Mouse (Mus musculus): ENCODE data around the gene Gm42906.
A peak's percentile ranks its signal among the peaks of the same experiment; 100 is the strongest.

The Gm42906 gene

DNA sequence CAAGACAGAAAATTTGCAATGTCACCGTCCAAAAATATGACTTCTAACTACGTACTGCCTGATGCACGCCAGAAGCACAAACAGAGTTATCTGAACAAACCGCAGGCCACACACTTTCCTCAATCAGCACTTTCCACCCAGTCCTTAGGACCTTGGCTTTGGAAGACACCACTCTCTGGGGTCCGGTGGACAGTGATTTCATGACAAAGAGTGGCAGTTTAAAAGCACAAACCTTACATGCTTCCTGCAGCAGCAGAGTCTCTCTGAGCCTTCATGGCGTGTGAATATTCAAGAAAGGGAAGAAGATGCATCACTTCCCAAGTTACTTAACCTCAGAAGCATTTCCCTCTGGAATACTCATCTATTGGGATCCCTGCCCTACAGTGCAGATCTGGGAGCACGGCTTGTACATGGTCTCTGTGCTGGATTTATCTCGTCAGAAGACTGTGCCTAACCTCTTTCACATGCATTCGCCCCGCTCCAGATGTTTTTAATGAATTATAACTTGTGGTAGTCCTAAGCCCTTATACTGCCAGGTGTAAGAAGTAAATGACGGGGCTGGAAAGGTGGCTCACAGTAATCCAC is 244.2 kb downstream of the Gm42906 start:
- DNase-seq: peak; percentile 95

DNA sequence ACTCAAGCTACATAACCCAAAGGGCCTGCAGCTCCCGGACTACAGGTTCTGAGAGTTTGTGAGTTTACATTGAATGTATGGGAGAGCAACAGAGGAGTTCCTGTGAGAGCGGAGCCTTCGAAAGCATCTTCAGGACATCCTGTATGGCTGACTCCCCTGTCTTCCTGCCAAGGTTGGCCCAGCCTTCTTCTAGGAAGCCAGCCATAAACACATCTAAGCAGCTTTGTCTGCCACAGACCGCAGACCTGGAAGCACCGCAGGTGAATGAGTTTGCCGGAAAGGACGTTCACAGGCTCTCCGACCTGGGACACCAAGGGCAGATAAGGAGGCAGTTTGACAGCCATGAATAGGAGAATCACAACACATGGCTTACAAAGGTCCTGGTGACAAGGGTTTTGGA is 246.7 kb downstream of the Gm42906 start:
- DNase-seq: peak; percentile 95

DNA sequence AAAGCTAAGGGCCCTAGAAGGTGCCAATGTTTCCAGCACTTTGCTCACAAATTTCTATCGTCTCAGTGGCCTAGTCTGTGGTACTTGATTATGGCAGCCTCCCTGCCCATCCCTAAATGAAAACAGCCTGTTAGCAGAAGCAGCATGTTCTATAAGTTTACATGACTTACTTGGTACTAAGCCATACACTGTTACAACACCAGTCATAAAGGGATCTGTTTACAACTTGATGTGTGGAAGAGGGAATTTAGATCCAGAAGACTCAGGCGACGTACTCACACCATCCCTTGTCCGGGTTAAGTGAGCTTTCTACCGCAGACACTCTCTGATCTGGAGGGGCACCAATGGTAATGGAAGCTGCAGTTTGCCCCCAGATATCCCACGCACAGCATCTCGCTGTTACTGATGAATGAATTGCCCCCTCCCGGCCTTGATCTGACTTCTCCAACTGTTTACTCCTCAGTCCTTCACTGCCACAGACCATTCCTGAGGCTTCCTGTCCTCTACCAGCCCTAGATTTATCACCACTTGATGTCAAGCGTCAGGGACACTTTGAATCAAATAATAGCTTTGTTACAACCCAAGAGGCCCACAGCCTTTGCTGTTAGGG is 247.7 kb downstream of the Gm42906 start:
- peak; percentile 88 for DNase-seq

DNA sequence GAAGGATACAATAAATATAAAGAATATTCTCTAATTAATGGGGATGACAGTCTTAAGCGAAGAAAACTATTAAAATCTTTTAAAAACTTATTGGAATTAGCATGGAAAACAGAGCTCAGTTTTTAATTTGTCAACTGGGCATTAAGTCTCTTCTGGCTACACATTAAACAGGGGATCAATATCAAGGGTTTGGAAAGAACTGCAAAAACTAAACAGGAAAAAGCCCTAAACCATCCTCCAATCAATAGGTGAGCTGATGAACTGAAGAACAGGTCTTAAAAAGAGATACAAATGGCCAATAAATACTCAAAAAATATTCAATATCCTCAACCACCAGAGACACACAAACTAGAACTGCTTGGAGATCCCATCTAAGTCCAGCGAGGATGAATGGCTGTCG is 250.8 kb downstream of the Gm42906 start:
- no peak for DNase-seq

DNA sequence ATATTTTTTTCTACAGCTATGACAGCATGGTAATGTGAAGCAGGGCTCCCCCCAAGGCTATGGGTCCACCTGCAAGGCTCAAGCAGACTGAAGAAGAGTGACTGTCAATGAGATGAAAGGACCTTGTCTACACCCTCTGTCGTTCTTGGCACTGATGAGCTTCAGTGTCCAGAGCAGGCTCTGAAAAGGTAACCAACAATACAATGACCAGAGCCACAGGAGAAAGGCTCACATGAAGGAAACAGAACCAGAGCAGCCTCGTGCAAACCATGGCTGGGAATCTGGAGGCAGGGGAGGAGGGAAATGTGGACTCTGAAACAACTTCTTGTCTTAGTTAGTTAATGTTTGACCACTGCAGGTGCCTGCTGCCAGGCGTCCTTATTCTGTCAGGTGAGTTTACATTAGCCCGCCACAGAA is 252.1 kb downstream of the Gm42906 start:
- DNase-seq: no peak

DNA sequence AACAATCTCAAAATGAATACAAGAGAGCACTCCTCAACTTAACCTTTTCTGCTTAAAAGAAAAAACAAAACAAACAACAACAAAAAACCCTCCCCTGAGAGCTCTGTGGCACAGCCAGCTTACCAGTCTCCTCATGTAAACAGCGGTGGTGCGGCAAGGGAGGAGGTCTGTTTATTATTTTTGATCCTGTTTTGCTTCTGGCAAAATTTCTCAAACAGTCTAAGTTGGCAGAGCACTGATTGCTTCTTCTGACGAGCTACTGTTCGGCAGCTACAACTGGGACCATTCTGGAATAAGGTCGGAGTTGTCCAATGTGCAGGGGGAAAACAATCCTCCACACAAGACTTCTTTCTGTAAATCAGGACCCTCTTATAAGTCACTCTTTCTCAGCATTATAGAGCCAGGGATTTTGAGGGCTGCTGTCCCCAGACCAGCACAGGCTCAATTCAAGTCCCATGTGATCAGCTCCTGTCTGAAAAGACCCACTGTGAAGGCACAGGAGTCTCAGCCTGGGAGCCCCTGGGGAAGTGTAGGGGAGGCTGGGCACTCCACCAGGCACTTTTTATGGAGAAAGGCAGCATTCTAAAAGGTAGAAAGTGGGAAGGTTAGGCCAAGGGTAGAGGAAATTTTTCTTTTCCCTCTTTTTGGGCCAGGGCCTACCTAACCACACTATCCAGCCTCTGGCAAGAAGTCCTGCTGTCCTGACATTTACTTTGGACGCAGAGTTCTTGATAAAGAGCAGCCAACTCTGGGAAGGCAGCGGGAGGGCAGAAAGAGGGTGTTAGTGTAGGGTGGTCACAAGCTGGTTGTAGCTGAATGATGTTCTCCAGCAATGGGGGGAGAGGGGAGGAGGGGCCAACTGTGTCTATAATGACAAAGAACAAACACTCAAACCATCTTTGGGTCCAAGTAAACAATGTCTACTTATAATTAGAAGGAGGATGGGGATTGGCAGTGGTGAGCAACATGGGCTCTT is 253.2 kb downstream of the Gm42906 start:
- peak; percentile 96 for DNase-seq

DNA sequence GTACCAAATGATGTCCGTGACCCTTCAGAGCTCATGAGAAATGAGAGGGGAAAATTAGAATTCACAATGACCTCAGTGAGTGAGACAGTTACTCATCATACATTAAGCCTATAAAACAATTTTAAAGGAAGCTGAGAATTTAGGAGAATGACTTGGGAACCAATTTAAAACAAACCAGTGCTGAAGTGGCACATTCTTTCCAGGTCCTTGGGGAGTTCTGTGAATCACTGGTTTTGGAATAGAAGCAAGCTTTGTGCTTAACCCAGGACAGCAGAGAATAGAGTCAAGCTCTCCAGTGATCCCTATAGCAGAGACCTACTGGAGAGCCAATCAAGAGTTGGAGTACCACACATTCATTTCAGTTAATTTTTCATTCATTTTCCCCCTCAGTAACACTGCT is 254.2 kb downstream of the Gm42906 start:
- no peak for DNase-seq

DNA sequence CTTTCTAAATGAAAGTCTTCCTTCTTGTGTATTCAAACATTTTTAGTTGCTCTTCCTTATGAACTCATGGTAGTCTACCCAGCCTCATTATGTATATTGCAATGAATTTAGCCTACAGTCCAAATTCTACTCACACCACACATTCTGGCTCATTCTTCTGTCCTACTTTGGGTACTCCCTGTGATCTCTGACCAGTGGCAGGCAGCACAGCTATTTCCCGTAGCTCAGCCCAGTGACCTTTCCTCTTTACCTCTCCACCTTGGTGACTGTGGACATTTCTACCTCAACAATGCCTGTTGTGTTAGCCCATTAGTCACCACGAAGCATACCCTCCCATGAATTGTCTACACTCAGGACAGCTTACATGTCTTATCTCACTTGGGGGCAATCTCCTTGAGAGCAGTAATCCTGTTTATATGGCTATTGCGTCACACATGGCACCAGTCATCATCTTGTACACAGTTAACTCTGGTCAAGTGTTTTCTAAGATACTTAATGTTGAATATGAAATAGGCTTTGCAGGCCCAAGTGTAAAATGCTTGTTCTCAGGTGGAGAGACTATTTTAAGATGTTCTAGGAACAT is 257.7 kb downstream of the Gm42906 start:
- DNase-seq: no peak

DNA sequence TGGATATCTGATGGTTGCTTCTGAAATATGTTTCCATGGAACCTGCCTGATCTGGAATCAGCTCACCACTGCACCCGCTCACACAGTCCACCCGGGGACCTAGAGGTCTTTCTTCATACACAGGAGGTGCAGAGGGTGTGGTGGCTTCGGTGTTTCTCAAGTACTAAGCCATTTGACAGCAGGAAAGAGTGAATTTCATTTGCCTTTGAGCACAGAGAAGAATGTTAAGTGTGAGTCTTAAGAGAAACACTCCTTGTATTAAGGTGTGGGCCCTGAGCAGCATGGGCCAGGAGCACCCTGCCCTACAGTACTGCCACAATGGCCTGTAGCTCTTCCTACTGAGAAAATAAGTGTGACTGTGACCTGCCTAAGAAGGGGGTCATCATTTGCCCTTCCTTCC is 259.8 kb downstream of the Gm42906 start:
- DNase-seq: no peak

DNA sequence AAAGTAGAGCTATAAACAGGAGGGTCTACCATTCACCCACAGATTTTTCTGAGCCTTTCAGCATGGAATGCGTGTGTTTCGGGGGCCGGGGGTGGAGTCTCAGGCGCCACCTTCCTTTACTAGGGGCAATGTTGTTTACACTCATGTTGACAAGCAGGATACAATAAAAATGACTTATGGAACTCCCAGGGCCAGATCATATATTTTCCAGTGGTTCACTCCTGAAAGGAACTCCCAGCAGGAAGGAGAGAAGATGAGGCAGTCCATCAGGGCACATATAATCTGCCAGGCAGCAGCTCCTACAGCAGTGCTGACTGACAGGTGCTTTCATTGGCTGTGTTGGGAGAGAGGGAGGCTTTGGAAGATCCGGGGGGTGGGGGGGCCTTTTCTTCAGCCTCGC is 260.3 kb downstream of the Gm42906 start:
- no peak for DNase-seq

DNA sequence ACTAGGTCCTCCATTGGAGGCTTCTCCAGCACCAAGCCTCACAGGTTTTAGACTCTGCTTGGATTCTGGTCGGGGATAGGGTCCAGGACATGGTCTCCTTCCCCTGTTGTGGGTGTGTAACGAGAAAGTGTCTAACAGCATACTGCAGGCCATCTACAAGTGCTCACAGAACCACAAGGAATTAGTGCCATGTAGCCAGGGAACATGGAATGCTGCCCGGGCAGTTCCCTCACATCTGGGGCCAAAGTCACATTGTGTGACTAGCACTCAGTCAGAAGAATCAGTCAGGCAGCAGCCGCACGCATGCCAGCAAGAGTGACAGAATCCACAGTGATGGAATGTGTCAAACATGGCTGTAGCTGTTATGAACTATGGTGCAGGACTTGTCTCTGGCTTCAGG is 261.7 kb downstream of the Gm42906 start:
- peak; percentile 97 for DNase-seq

DNA sequence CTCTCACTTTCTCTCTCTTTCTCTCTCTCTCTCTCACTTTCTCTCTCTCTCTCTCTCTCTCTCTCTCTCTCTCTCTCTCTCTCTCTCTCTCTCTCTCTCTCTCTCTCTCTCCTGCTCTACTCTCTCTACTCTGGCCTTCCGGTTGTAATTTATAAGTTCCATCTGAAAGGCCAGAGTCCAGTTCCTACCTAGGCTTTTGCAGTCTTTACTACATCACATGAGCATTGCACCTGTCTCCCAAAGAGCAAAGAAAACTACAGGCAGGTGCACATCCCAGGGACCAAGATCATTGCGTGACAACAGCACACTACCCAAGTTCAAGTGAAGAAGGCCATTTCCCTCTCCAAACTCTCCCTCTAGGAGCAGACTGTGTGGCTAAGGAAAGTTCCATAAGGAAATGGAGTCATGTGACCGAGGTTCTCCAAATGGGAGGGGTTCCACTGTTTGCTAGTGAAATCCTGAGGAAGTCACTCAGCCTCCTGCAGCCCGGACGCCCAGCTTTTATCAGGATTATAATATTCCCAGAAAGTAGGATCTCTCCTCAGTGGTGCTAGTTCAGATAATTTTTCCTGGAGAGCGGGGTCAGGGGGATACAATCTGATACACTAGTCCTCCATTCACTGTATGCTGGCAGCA is 262.5 kb downstream of the Gm42906 start:
- no peak for DNase-seq

DNA sequence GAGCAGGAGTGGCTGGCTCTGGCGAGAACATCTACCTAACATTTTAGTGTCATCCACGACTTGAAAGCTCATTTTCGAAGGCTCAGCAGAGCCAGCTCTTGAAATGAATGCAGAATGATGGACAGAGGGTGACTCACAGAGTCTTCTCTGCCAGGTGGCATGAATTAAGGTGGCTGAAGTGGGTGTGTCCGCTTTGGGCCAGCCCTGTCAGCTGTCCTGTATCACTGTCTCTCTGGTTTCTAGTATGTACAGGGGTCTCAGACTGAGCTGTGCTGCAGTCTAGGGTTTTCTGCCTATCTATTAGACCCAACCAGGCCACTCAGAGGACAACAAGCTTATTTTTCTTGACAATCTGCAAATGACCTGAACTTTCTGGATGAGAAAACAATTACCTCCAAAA is 263.1 kb downstream of the Gm42906 start:
- no peak for DNase-seq

DNA sequence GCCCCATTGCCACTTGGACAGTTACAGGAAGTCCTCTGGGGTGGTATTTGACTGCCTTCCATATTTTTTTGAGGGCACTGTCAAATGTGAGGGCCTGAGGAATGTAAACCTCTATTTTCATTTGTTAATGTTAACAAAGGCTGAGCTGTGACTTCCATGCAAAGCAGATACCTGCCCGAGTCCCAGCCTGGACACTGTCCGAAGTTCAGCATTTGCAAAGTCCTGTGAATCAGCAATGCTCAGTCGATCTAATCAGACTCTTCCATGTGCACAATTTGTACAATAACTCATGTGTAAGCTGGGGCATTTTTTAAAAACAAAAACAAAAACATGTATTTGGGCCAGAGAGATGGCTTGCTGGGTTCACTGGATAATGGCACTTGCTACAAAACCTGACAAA is 265.3 kb downstream of the Gm42906 start:
- no peak for DNase-seq

DNA sequence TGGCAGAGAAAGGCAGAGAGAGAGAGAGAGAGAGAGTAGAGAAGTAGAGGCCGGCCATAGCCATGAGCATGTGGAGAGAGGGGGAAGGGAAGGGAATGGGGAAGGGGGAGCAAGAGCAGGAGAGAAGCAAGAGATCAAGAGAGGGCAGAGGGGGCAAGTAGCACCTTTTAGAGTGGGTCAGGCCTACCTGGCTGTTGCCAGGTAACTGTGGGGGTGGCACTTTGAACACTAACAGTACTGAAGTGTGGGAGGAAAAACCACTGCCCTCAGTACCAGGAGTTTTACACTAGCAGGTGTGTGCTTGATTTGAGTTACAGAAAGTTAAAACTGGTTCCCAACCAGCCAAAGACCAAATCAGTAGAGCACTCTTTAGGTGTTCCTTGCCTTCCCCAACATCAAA is 272.7 kb downstream of the Gm42906 start:
- DNase-seq: no peak

DNA sequence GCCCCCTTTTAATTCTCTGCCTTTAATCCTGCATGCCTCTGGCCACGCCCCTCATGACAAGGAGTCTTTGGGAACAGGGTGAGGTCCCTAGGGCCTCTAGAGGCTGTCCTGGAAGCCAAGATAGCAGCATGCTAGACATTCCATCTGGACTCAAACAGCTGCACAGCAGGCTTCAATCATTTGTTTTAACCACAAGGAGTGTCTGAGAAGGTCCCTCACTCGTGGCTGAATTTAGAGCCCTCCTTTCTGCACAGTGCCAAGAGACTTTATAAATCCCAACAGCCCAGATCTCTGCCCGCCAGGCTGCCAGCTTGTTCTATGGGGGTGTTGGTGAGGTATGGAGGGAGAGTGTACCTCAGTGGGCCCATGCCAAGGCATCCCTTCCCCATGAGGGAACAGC is 273.2 kb downstream of the Gm42906 start:
- peak; percentile 98 for DNase-seq

DNA sequence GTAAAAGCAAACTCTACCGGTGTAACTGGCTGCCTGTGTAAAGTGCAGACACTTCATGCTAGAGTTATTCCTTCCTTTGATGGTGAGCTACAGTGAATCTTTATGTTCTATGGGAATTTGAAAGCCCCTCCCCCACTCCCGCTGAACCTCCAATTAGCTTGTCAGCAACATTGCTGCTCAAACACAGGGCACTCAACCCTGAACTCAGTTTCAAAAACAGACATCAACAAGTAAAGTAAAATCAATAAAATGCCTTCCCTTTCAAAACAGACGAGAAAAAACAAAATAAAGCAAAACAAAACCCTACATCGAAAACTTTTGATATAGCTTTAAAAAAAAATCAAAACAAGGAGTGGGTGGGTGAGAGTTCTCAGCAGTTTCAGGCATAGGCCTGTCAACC is 273.9 kb downstream of the Gm42906 start:
- no peak for DNase-seq

DNA sequence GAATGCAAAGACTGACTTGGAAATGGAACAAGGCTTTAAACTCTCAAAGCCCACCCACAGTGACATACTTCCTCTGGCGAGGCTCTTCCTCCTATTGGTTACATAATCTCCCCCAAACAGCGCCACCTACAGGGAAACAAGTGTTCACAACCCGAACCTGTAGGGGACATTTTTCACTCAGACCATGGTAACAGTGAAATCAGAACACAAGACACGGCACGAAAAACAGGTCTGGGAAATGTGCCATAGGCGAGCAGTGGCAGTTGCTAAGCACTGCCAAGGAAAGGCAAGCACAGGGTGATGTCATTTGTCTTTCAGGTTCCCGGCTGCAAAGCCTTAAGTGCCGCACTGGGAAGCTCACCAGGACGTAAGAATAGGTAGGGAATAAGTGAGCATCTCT is 276.4 kb downstream of the Gm42906 start:
- DNase-seq: peak; percentile 89

DNA sequence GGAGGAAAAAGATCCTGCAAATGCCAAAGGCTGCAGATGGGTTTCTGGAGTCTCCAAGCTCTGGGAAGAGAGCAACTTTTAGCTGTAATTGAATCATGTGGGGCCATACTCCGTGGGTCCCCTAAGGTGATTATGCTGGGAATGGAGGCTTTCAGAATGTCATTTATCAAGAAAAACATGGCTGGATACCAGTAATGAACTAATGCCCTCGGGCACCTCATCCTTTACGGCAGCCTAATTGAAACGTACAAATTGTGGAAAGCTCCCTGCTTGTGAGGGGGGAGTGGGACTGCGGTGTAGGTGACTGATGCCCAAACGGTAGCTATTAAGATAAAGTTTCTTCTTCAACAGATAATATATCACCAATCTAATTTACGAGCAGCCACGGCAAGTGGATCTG is 278.5 kb downstream of the Gm42906 start:
- peak; percentile 70 for DNase-seq

DNA sequence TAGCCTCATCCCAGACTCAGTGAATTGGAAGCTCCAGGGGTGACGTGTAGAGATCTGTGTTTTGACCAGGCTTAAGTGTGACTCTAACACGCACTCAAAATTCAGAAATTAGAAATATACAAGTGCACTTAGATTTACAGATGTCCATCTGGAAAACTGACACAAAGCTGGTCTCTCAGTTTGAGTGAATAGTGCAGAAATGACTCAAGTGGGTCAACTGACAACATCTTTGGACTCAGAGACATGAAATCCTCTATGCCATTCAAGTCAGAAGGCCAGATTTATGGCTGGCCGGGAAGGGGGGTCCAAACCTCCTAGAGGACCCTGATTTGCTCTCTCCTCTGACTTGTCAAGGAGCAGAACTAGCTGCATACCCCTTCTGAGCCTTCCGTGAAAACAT is 279.9 kb downstream of the Gm42906 start:
- DNase-seq: no peak

DNA sequence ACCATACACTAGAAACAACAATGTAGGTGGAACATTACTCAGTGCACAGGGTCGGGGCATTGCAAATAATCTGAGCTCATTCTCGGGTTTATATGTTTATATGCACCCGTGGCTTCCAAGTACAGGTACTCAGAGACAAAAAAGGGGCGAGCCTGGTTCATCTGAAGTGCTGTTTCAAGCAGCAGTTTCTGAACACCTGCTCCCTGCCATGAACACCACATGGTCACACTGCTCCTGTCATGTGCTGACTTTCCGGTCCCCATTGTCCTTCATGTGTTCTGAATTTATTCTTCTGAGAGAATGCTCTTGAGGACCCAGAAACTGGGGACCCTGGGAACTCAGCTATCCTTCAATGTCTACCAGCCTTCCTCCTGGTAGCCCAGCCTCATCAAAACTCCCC is 282.2 kb downstream of the Gm42906 start:
- DNase-seq: no peak

DNA sequence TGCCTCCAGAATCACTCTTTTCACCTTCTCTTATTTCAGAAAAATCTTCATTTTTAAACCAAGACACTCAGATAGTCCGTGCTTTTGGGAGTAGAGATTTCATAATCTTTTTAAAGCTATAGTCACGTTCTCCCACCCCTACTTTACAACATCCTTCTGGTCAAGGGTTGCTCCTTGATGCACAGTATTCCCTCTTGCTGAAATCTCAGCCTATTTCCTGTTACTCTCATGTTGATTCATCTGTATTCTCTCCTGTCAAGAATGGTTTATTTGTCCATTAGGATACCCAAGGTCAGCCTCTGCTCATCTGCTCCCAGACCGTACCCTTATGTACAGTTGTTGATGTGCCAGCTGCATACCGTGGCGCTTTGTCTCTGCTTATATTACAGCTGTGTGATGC is 284.0 kb downstream of the Gm42906 start:
- peak; percentile 67 for DNase-seq
